Mouse (Mus musculus) kidney, adult 2 months (tissue): ENCODE data around the gene Snrpc. TPM values are rescaled to one million over a fixed set of nuclear protein-coding genes. Genes with fewer than 3 reads are reported as not detected.

ENCODE experiments used
- DNase-seq: peaks from one replicate; pipeline ENCODE4 v3.0.0; 2021
- H3K27ac ChIP-seq: fragments of 200-500 bp; 2 replicates; pipeline ENCODE4 v1.5.1; 2012; ENCODE audit warnings: low read depth, low read length, control low read depth, inconsistent platforms; ENCODE audit not compliant: insufficient read depth
- H3K27me3 ChIP-seq: fragments of 200-500 bp; replicated peaks from 2 replicates; pipeline ENCODE4 v1.6.1; 2012; ENCODE audit warnings: mild to moderate bottlenecking, moderate library complexity, low read length, inconsistent platforms; ENCODE audit not compliant: control insufficient read depth, insufficient read depth
- H3K36me3 ChIP-seq: fragments of 200-500 bp; 2 replicates; pipeline ENCODE4 v1.6.1; 2012; ENCODE audit warnings: mild to moderate bottlenecking, moderate library complexity, low read length, inconsistent platforms; ENCODE audit not compliant: control insufficient read depth, insufficient read depth
- H3K4me1 ChIP-seq: fragments of 200-500 bp; 2 replicates; pipeline ENCODE4 v1.6.1; 2011; ENCODE audit warnings: low read length; ENCODE audit not compliant: control insufficient read depth, insufficient read depth
- H3K4me3 ChIP-seq: fragments of 200-500 bp; 2 replicates; pipeline ENCODE4 v1.5.1; 2011; ENCODE audit warnings: mild to moderate bottlenecking, low read depth, low read length, control low read depth; ENCODE audit not compliant: insufficient read depth
- CTCF ChIP-seq: fragments of 200-500 bp; conservative IDR thresholded peaks from 2 replicates; pipeline ENCODE4 v1.5.1; 2011; ENCODE audit warnings: low read depth, mild to moderate bottlenecking, control low read depth, low read length, moderate library complexity, mixed read lengths; ENCODE audit not compliant: insufficient read depth, insufficient read length
- POLR2A ChIP-seq: fragments of 200-500 bp; IDR thresholded peaks from one replicate; pipeline ENCODE4 v1.6.1; 2011; ENCODE audit warnings: low read depth, low read length, control low read depth
- WGBS: fragments of 180-500 bp; shearing (Covaris S2); methylation state at CpG from one replicate; pipeline ENCODE4 v1.1.7; 2018; 5-methylcytosine and 5-hydroxymethylcytosine counted together
- polyA plus RNA-seq: library from polyadenylated mRNA; depleted of rRNA; stranded (reverse); fragments of >200 nt; gene quantifications from 2 replicates; pipeline ENCODE4 v1.2.3, GENCODE M21; 2012

Snrpc gene
- polyA plus RNA-seq, 1 experiment = 55.8 TPM

- H3K27me3 ChIP-seq = no peaks in the 10 kb centered on the region
- no peak overlapping the region for H3K27ac ChIP-seq
- TF ChIP-seq CTCF (no peak), POLR2A (no peak)
- H3K4me3 ChIP-seq = no peak overlapping the region
- H3K4me1 ChIP-seq = no peaks in the 10 kb centered on the region
- H3K36me3 ChIP-seq = peaks cover 3% of the 10 kb centered on the region; the same call in 1 of the 2 replicates
- DNase-seq = no peak
- 100% methylated on average over 1 of the region's 1 CpGs for WGBS
Observed at GRCm38 (mm10) chr17:27848351-27848750, 10.4 kb downstream of the Snrpc start.

GRCm38 (mm10) chr17:27851076-27851475 lies 13.1 kb downstream of the Snrpc start:
- DNase-seq = peak; percentile 20

GRCm38 (mm10) chr17:27856265-27856797 lies 18.4 kb downstream of the Snrpc start, which contains the start of gene Uhrf1bp1:
Gene Uhrf1bp1, plus strand, starts transcription at chr17:27856441.
- H3K27me3 ChIP-seq = no peaks in the 10 kb centered on the region
- H3K4me3 ChIP-seq = peak within 1 kb of the TSS; percentile 96
- H3K36me3 ChIP-seq = no peaks in the 10 kb centered on the region
- TF ChIP-seq POLR2A (no peak), CTCF (no peak)
- WGBS = under 1% methylated on average over 54 of the region's 54 CpGs
- peaks cover 16% of the 10 kb centered on the region for H3K4me1 ChIP-seq
- DNase-seq = peak; percentile 88
- peak within 1 kb of the TSS; percentile 63 for H3K27ac ChIP-seq

More at GRCm38 (mm10) chr17:27851076-27851475, 13.1 kb downstream of the Snrpc start:
- H3K4me1 ChIP-seq = no peaks in the 10 kb centered on the region
- H3K27me3 ChIP-seq = no peaks in the 10 kb centered on the region
- H3K4me3 ChIP-seq = no peak overlapping the region
- H3K27ac ChIP-seq = no peak overlapping the region
- TF ChIP-seq POLR2A (no peak), CTCF (no peak)
- H3K36me3 ChIP-seq = peaks cover 1% of the 10 kb centered on the region; the same call in 1 of the 2 replicates
- 40% methylated on average over 3 of the region's 3 CpGs for WGBS

GRCm38 (mm10) chr17:27856798-27857648 lies 19.1 kb downstream of the Snrpc start:
- H3K36me3 ChIP-seq = no peaks in the 10 kb centered on the region
- WGBS = 1% methylated on average over 52 of the region's 52 CpGs
- peak overlapping the region; percentile 96 for H3K4me3 ChIP-seq
- DNase-seq = peak; percentile 83
- TF ChIP-seq CTCF (no peak), POLR2A (no peak)
- H3K27me3 ChIP-seq = no peaks in the 10 kb centered on the region
- peak overlapping the region; percentile 63 for H3K27ac ChIP-seq
- peaks cover 16% of the 10 kb centered on the region for H3K4me1 ChIP-seq

GRCm38 (mm10) chr17:27857649-27858475 lies 19.9 kb downstream of the Snrpc start:
- Histone ChIP-seq H3K27me3 (no peaks in the 10 kb centered on the region), H3K36me3 (no peaks in the 10 kb centered on the region), H3K4me1 (peaks cover 16% of the 10 kb centered on the region), H3K4me3 (peak overlapping the region; percentile 96), H3K27ac (no peak overlapping the region)
- TF ChIP-seq CTCF (no peak), POLR2A (no peak)
- DNase-seq = no peak
- WGBS = 34% methylated on average over 11 of the region's 11 CpGs

GRCm38 (mm10) chr17:27859131-27859530 lies 21.2 kb downstream of the Snrpc start:
- Histone ChIP-seq H3K27ac (no peak overlapping the region), H3K27me3 (no peaks in the 10 kb centered on the region), H3K36me3 (no peaks in the 10 kb centered on the region), H3K4me3 (no peak overlapping the region), H3K4me1 (peaks cover 16% of the 10 kb centered on the region)
- TF ChIP-seq CTCF (no peak), POLR2A (no peak)
- 59% methylated on average over 2 of the region's 2 CpGs for WGBS
- DNase-seq = no peak
